Mouse (Mus musculus) heart, postnatal 36 days (tissue): ENCODE results near the gene Olfr1040. TPM values are rescaled to one million over a fixed set of nuclear protein-coding genes. Genes with fewer than 3 reads are reported as not detected.
"Not testable (repeated sequence)": the region's sequence is repeated elsewhere in the genome, so short reads cannot be mapped to it uniquely, and the experiment has no call there.

ENCODE experiments used
- DNase-seq, 2 experiments: peaks; one replicate each; pipeline ENCODE4 v3.0.0; 2021 to 2022
- intact Hi-C: fragments of 180-260 bp; cut with DNase I; formaldehyde crosslinking; loops from one replicate; pipeline ENCODE4 v1.15.1; 2025
- total RNA-seq, 2 experiments: library from RNA; stranded (reverse); gene quantifications; 2 replicates each; pipeline ENCODE4 v1.2.3; 2021

Olfr1040 gene
- total RNA-seq: not detected

- DNase-seq: no peak
Observed at GRCm38 (mm10) chr2:86146632-86147031, at the start of gene Olfr1040. Gene Olfr1040, minus strand, starts transcription at chr2:86146732.

GRCm38 (mm10) chr2:86195863-86196262 lies 49.3 kb upstream of the Olfr1040 start:
- intact Hi-C loops: no loop called here
- DNase-seq: no peak

More at GRCm38 (mm10) chr2:86146632-86147031, at the start of gene Olfr1040:
- intact Hi-C loops: no loop called here

- intact Hi-C loops: no loop called here
- no peak for DNase-seq
Observed at GRCm38 (mm10) chr2:86185583-86185982, 39.1 kb upstream of the Olfr1040 start, which contains the start of gene Olfr52. Gene Olfr52, minus strand, starts transcription at chr2:86185683.

GRCm38 (mm10) chr2:86179950-86180349 lies 33.4 kb upstream of the Olfr1040 start:
- DNase-seq: no peak
- intact Hi-C loops: no loop called here

GRCm38 (mm10) chr2:86177720-86178119 lies 31.2 kb upstream of the Olfr1040 start, which contains the start of gene Olfr1044:
Gene Olfr1044, minus strand, starts transcription at chr2:86177820.
- intact Hi-C loops: no loop called here

GRCm38 (mm10) chr2:86175422-86175821 lies 28.9 kb upstream of the Olfr1040 start:
- intact Hi-C loops, DNase-seq: not testable (repeated sequence)

More at GRCm38 (mm10) chr2:86177720-86178119, 31.2 kb upstream of the Olfr1040 start, which contains the start of gene Olfr1044:
- DNase-seq: no peak

- DNase-seq: no peak
- intact Hi-C loops: no loop called here
Observed at GRCm38 (mm10) chr2:86167422-86167821, 20.9 kb upstream of the Olfr1040 start, which contains the start of gene Olfr1043. Gene Olfr1043, minus strand, starts transcription at chr2:86167522.

- DNase-seq: no peak
- intact Hi-C loops: no loop called here
Observed at GRCm38 (mm10) chr2:86161738-86162137, 15.2 kb upstream of the Olfr1040 start, which contains the start of gene Olfr1042. Gene Olfr1042, minus strand, starts transcription at chr2:86161838.

- DNase-seq: no peak
- intact Hi-C loops: no loop called here
Observed at GRCm38 (mm10) chr2:86135828-86136227, 10.7 kb downstream of the Olfr1040 start, which contains the start of gene Olfr1039. Gene Olfr1039, minus strand, starts transcription at chr2:86135928.

Other genes starting within 250 kb of the Olfr1040 start
- not detected for gene Olfr1024, start 241.7 kb downstream of the Olfr1040 start, total RNA-seq
- not detected for gene Olfr1025-ps1, start 231.5 kb downstream of the Olfr1040 start, total RNA-seq
- gene Olfr1026, start 225.2 kb downstream of the Olfr1040 start, total RNA-seq: not detected
- not detected for gene Olfr1028, start 196.3 kb downstream of the Olfr1040 start, total RNA-seq
- not detected for gene Olfr1029, start 172.8 kb downstream of the Olfr1040 start, total RNA-seq
- not detected for gene Olfr1030, start 167.5 kb downstream of the Olfr1040 start, total RNA-seq
- gene Olfr1031, start 156.4 kb downstream of the Olfr1040 start, total RNA-seq: not detected
- not detected for gene Olfr1032, start 141.2 kb downstream of the Olfr1040 start, total RNA-seq
- 1 to 10 TPM; 1.6 to 7.4 TPM for gene Olfr1033, start 126.1 kb downstream of the Olfr1040 start, total RNA-seq
- under 1 TPM; 0.08 to 0.11 TPM for gene Olfr1034, start 100.9 kb downstream of the Olfr1040 start, total RNA-seq
- gene Olfr1036, start 72.7 kb downstream of the Olfr1040 start, total RNA-seq: not detected
- gene Olfr1037, start 59.3 kb downstream of the Olfr1040 start, total RNA-seq: not detected
- gene Olfr1039, start 10.8 kb downstream of the Olfr1040 start, total RNA-seq: not detected
- gene Olfr1042, start 15.1 kb upstream of the Olfr1040 start, total RNA-seq: not detected
- not detected for gene Olfr1043, start 20.8 kb upstream of the Olfr1040 start, total RNA-seq
- not detected for gene Olfr1044, start 31.1 kb upstream of the Olfr1040 start, total RNA-seq
- not detected for gene Olfr52, start 39.0 kb upstream of the Olfr1040 start, total RNA-seq
- not detected for gene Olfr1045, start 56.3 kb upstream of the Olfr1040 start, total RNA-seq
- gene Olfr1046, start 72.6 kb upstream of the Olfr1040 start, total RNA-seq: not detected
- not detected for gene Olfr1047, start 84.7 kb upstream of the Olfr1040 start, total RNA-seq
- not detected for gene Olfr1048, start 93.6 kb upstream of the Olfr1040 start, total RNA-seq
- not detected for gene Olfr1049, start 111.6 kb upstream of the Olfr1040 start, total RNA-seq
- not detected for gene Olfr1051, start 132.4 kb upstream of the Olfr1040 start, total RNA-seq
- gene Olfr1052, start 145.7 kb upstream of the Olfr1040 start, total RNA-seq: not detected
- not detected for gene Olfr1053, start 168.6 kb upstream of the Olfr1040 start, total RNA-seq
- gene Olfr1054, start 188.7 kb upstream of the Olfr1040 start, total RNA-seq: not detected
- gene Olfr1055, start 203.6 kb upstream of the Olfr1040 start, total RNA-seq: not detected
- gene Olfr1056, start 215.7 kb upstream of the Olfr1040 start, total RNA-seq: not detected
- not detected for gene Olfr1057, start 231.7 kb upstream of the Olfr1040 start, total RNA-seq
- not detected for gene Olfr1058, start 241.8 kb upstream of the Olfr1040 start, total RNA-seq